Mouse (Mus musculus) liver, embryonic 11.5 days (tissue): ENCODE results near the gene Nmt2. TPM values are rescaled to one million over a fixed set of nuclear protein-coding genes. Genes with fewer than 3 reads are reported as not detected.

ENCODE experiments used
- ATAC-seq: fragments of 200-750 bp; cut with Nextera tagmentation; replicated peaks from 2 replicates; pipeline ENCODE4 v1.8.0; 2017; ENCODE audit warnings: moderate number of reproducible peaks, mild to moderate bottlenecking, moderate TSS enrichment, moderate library complexity; ENCODE audit not compliant: low FRiP score
- DNase-seq: peaks from one replicate; pipeline ENCODE4 v3.0.0-alpha.2; 2017; ENCODE audit warnings: low spot score
- H3K27ac ChIP-seq: fragments of 300-500 bp; sonication (generic); 2 replicates; pipeline ENCODE4 v1.5.1; 2014; ENCODE audit warnings: mild to moderate bottlenecking, low read depth, low read length, control low read depth
- H3K27me3 ChIP-seq: fragments of 300-500 bp; sonication (generic); replicated peaks from 2 replicates; pipeline ENCODE4 v1.6.1; 2014; ENCODE audit warnings: low read length, mixed read lengths; ENCODE audit not compliant: control insufficient read depth, insufficient read depth
- H3K36me3 ChIP-seq: fragments of 300-500 bp; sonication (generic); 2 replicates; pipeline ENCODE4 v1.6.1; 2014; ENCODE audit warnings: mild to moderate bottlenecking, low read length, moderate library complexity, mixed read lengths; ENCODE audit not compliant: control insufficient read depth, insufficient read depth
- H3K4me1 ChIP-seq: fragments of 300-500 bp; sonication (generic); replicated peaks from 2 replicates; pipeline ENCODE4 v1.6.1; 2014; ENCODE audit warnings: low read length, mixed read lengths; ENCODE audit not compliant: control insufficient read depth, insufficient read depth
- H3K4me2 ChIP-seq: fragments of 300-500 bp; sonication (generic); 2 replicates; pipeline ENCODE4 v1.6.1; 2014; ENCODE audit warnings: mild to moderate bottlenecking, control low read depth, moderate library complexity
- H3K4me3 ChIP-seq: fragments of 300-500 bp; sonication (generic); 2 replicates; pipeline ENCODE4 v1.5.1; 2014; ENCODE audit warnings: low read depth, low read length, control low read depth
- H3K9ac ChIP-seq: fragments of 300-500 bp; sonication (generic); 2 replicates; pipeline ENCODE4 v1.6.1; 2014; ENCODE audit warnings: low read depth, low read length, control low read depth
- H3K9me3 ChIP-seq: fragments of 300-500 bp; sonication (generic); 2 replicates; pipeline ENCODE4 v1.6.1; 2016; ENCODE audit warnings: low read length, inconsistent platforms, mixed read lengths; ENCODE audit not compliant: control insufficient read depth
- WGBS: fragments of 180-500 bp; shearing (Covaris S2); extraction: QIAGEN DNeasy Blood & Tissue Kit; methylation state at CpG from one replicate; pipeline ENCODE4 v1.1.7; 2014; 5-methylcytosine and 5-hydroxymethylcytosine counted together
- polyA plus RNA-seq: library from polyadenylated mRNA; unstranded; fragments of >200 nt; fragmentation: Nextera tagmentation; extraction: Ambion mirVana; gene quantifications from 2 replicates; pipeline ENCODE4 v1.2.1, GENCODE M21; 2014

Gene Nmt2
- polyA plus RNA-seq, 1 experiment from 2014 or later, result 36.5 TPM

- no peak for ATAC-seq
- 79% methylated on average over 4 of the region's 4 CpGs for WGBS
Observed at GRCm38 (mm10) chr2:3281311-3281710, 2.7 kb upstream of the Nmt2 start.

GRCm38 (mm10) chr2:3282866-3283601, 978 bp upstream of the Nmt2 start:
- DNase-seq (peak; percentile 33), ATAC-seq (peak; percentile 21)
- H3K36me3 ChIP-seq, result no peaks in the 10 kb centered on the region
- no peaks in the 10 kb centered on the region for H3K27me3 ChIP-seq
- H3K9ac ChIP-seq, result peak overlapping the region; percentile 76
- 10% methylated on average over 12 of the region's 12 CpGs for WGBS
- peaks cover 14% of the 10 kb centered on the region for H3K4me1 ChIP-seq
- peak overlapping the region; percentile 79 for H3K27ac ChIP-seq
- H3K9me3 ChIP-seq, result no peaks in the 10 kb centered on the region
- peak overlapping the region; percentile 84 for H3K4me2 ChIP-seq
- peak overlapping the region; percentile 59 for H3K4me3 ChIP-seq

More at GRCm38 (mm10) chr2:3281311-3281710, 2.7 kb upstream of the Nmt2 start:
- no peaks in the 10 kb centered on the region for H3K9me3 ChIP-seq
- no peak for DNase-seq
- H3K4me1 ChIP-seq, result peaks cover 14% of the 10 kb centered on the region
- H3K4me3 ChIP-seq, result no peak overlapping the region
- H3K9ac ChIP-seq, result no peak overlapping the region
- no peak overlapping the region for H3K4me2 ChIP-seq
- no peaks in the 10 kb centered on the region for H3K27me3 ChIP-seq
- H3K27ac ChIP-seq, result no peak overlapping the region
- no peaks in the 10 kb centered on the region for H3K36me3 ChIP-seq

- peak overlapping the region; percentile 59 for H3K4me3 ChIP-seq
- ATAC-seq, result peak; percentile 28
- peak overlapping the region; percentile 65 for H3K4me2 ChIP-seq
- H3K9me3 ChIP-seq, result no peaks in the 10 kb centered on the region
- H3K9ac ChIP-seq, result peak overlapping the region; percentile 82
- peak overlapping the region; percentile 65; the same call in 1 of the 2 replicates for H3K27ac ChIP-seq
- H3K27me3 ChIP-seq, result no peaks in the 10 kb centered on the region
- peaks cover 14% of the 10 kb centered on the region for H3K4me1 ChIP-seq
- under 1% methylated on average over 59 of the region's 60 CpGs for WGBS
- no peaks in the 10 kb centered on the region for H3K36me3 ChIP-seq
- peak; percentile 69 for DNase-seq
Observed at GRCm38 (mm10) chr2:3284473-3285180, 615 bp downstream of the Nmt2 start.

GRCm38 (mm10) chr2:3285181-3285530, 1.1 kb downstream of the Nmt2 start:
- no peaks in the 10 kb centered on the region for H3K27me3 ChIP-seq
- peak overlapping the region; percentile 82 for H3K9ac ChIP-seq
- H3K4me1 ChIP-seq, result peaks cover 14% of the 10 kb centered on the region
- H3K4me2 ChIP-seq, result peak overlapping the region; percentile 65
- DNase-seq (peak; percentile 34), ATAC-seq (no peak)
- peak overlapping the region; percentile 59 for H3K4me3 ChIP-seq
- no peaks in the 10 kb centered on the region for H3K36me3 ChIP-seq
- H3K9me3 ChIP-seq, result no peaks in the 10 kb centered on the region
- WGBS, result 3% methylated on average over 6 of the region's 6 CpGs
- H3K27ac ChIP-seq, result no peak overlapping the region

- Histone ChIP-seq H3K4me3 (peak overlapping the region; percentile 59; the same call in 1 of the 2 replicates), H3K4me1 (peaks cover 14% of the 10 kb centered on the region), H3K36me3 (no peaks in the 10 kb centered on the region), H3K9me3 (no peaks in the 10 kb centered on the region), H3K27ac (no peak overlapping the region), H3K27me3 (no peaks in the 10 kb centered on the region), H3K4me2 (peak overlapping the region; percentile 65), H3K9ac (no peak overlapping the region)
- WGBS, result 26% methylated on average over 3 of the region's 3 CpGs
- ATAC-seq, result no peak
- DNase-seq, result no peak
Observed at GRCm38 (mm10) chr2:3285709-3286108, 1.7 kb downstream of the Nmt2 start.

DNA sequence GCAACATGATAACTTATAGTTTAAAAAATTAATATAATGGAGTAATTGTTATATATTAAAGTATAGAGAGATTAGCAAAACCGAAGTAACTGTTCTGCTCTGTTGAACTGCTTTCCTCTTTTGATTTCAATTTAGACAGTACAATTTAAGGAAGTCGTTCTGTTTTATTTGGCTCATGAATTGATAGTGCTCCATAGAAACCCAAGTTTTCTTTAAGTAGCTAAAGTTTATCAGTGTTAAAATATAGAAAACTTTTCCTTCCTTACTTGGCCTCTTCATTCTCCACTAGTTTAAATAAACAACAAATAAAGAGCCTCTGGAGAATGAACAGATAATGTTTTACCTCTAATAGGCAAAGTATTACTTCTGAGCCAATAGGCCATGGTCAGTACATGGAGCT, 2.2 kb downstream of the Nmt2 start:
- WGBS, result 76% methylated on average over 2 of the region's 2 CpGs

GRCm38 (mm10) chr2:3289581-3289980, 5.6 kb downstream of the Nmt2 start:
- Histone ChIP-seq H3K4me1 (peaks cover 5% of the 10 kb centered on the region), H3K4me3 (no peak overlapping the region), H3K4me2 (no peak overlapping the region), H3K9ac (no peak overlapping the region), H3K9me3 (no peaks in the 10 kb centered on the region), H3K36me3 (no peaks in the 10 kb centered on the region), H3K27me3 (no peaks in the 10 kb centered on the region), H3K27ac (no peak overlapping the region)
- DNase-seq (no peak), ATAC-seq (no peak)
- 87% methylated on average over 1 of the region's 1 CpGs for WGBS

More for the DNA sequence above, 2.2 kb downstream of the Nmt2 start:
- Histone ChIP-seq H3K27me3 (no peaks in the 10 kb centered on the region), H3K4me3 (no peak overlapping the region), H3K9me3 (no peaks in the 10 kb centered on the region), H3K9ac (no peak overlapping the region), H3K4me1 (peaks cover 14% of the 10 kb centered on the region), H3K4me2 (no peak overlapping the region), H3K36me3 (no peaks in the 10 kb centered on the region), H3K27ac (no peak overlapping the region)
- ATAC-seq (no peak), DNase-seq (no peak)

DNA sequence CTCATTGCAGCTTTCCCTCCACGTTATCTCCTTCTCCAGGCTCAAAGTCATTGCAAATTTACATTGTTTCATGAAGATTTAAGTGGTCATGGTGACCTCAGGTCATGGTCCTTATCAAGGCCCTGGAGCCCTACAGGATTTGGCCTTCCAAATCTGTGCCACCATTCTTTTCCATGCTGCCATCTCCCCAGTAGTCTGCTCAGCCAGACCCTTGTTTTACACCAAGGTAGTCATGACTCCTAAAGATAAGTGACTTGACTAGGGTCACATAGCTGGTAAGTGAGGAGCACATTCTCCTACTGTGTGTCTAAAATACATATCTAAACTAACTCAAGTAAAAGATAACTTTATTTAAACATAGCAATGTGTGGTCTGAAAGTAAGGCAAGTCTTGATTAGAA, 8.2 kb downstream of the Nmt2 start:
- Histone ChIP-seq H3K4me1 (no peaks in the 10 kb centered on the region; the same call in 1 of the 2 replicates), H3K4me2 (no peak overlapping the region), H3K9ac (no peak overlapping the region), H3K27me3 (no peaks in the 10 kb centered on the region), H3K4me3 (no peak overlapping the region), H3K9me3 (no peaks in the 10 kb centered on the region), H3K27ac (no peak overlapping the region), H3K36me3 (no peaks in the 10 kb centered on the region)
- 63% methylated on average over 1 of the region's 1 CpGs for WGBS
- ATAC-seq (no peak), DNase-seq (no peak)
